Mouse (Mus musculus) ES-E14 (cell line): ENCODE results near the gene Ager.

Experiments used
- HCFC1 ChIP-seq: IDR thresholded peaks from 2 replicates; pipeline ENCODE4 v1.6.1; 2012; ENCODE audit warnings: low read length, inconsistent platforms, borderline replicate concordance; ENCODE audit not compliant: insufficient read depth
- ZNF384 ChIP-seq: IDR thresholded peaks from 2 replicates; pipeline ENCODE4 v1.6.1; 2012; ENCODE audit warnings: low read depth, low read length, inconsistent platforms

- no peak for TF ChIP-seq ZNF384
- no peak for TF ChIP-seq HCFC1
Observed at GRCm38 (mm10) chr17:34643379-34643778, 45.7 kb downstream of the Ager start.
